Mouse (Mus musculus) myocyte (in vitro differentiated cells): ENCODE data around the gene Gm20403.

Experiments
- CEBPB ChIP-seq: IDR thresholded peaks from 2 replicates; pipeline ENCODE4 v1.6.1; 2011; ENCODE audit warnings: mild to moderate bottlenecking, moderate library complexity; ENCODE audit not compliant: poor library complexity, insufficient read depth, severe bottlenecking
- E2F4 ChIP-seq: IDR thresholded peaks from one replicate; pipeline ENCODE4 v1.6.1; 2011; ENCODE audit warnings: mild to moderate bottlenecking, control low read depth, moderate library complexity; ENCODE audit not compliant: insufficient read depth
- MAX ChIP-seq: IDR thresholded peaks from one replicate; pipeline ENCODE4 v1.6.1; 2011; ENCODE audit warnings: low read depth, mild to moderate bottlenecking, control low read depth
- MYOD1 ChIP-seq, 3 experiments: IDR thresholded peaks; one replicate each; pipeline ENCODE4 v1.6.1; 2011; ENCODE audit warnings: control low read depth in 2 of 3, low read depth in 2 of 3, mild to moderate bottlenecking in 2 of 3, moderate library complexity in 1 of 3; ENCODE audit not compliant: insufficient read length in 2 of 3, control insufficient read depth in 1 of 3
- MYOG ChIP-seq, 3 experiments: IDR thresholded peaks; one replicate each; pipeline ENCODE4 v1.6.1; 2011; ENCODE audit warnings: control low read depth in 2 of 3, low read depth in 2 of 3, mild to moderate bottlenecking in 2 of 3; ENCODE audit not compliant: insufficient read length in 2 of 3, control insufficient read depth in 1 of 3, insufficient read depth in 1 of 3
- POLR2A ChIP-seq: IDR thresholded peaks from one replicate; pipeline ENCODE4 v1.6.1; 2011; ENCODE audit warnings: low read depth, mild to moderate bottlenecking, control low read depth, moderate library complexity; ENCODE audit not compliant: insufficient read length
- POLR2AphosphoS2 ChIP-seq: IDR thresholded peaks from one replicate; pipeline ENCODE4 v1.6.1; 2011; ENCODE audit warnings: low read depth, control low read depth; ENCODE audit not compliant: insufficient read length
- SRF ChIP-seq: IDR thresholded peaks from one replicate; pipeline ENCODE4 v1.6.1; 2011; ENCODE audit warnings: low read depth; ENCODE audit not compliant: control insufficient read depth, insufficient read length
- TCF12 ChIP-seq: IDR thresholded peaks from one replicate; pipeline ENCODE4 v1.6.1; 2011; ENCODE audit warnings: mild to moderate bottlenecking, control low read depth; ENCODE audit not compliant: poor library complexity, insufficient read depth, severe bottlenecking
- USF1 ChIP-seq: IDR thresholded peaks from one replicate; pipeline ENCODE4 v1.6.1; 2011; ENCODE audit warnings: low read depth, mild to moderate bottlenecking, control low read depth, moderate library complexity

DNA sequence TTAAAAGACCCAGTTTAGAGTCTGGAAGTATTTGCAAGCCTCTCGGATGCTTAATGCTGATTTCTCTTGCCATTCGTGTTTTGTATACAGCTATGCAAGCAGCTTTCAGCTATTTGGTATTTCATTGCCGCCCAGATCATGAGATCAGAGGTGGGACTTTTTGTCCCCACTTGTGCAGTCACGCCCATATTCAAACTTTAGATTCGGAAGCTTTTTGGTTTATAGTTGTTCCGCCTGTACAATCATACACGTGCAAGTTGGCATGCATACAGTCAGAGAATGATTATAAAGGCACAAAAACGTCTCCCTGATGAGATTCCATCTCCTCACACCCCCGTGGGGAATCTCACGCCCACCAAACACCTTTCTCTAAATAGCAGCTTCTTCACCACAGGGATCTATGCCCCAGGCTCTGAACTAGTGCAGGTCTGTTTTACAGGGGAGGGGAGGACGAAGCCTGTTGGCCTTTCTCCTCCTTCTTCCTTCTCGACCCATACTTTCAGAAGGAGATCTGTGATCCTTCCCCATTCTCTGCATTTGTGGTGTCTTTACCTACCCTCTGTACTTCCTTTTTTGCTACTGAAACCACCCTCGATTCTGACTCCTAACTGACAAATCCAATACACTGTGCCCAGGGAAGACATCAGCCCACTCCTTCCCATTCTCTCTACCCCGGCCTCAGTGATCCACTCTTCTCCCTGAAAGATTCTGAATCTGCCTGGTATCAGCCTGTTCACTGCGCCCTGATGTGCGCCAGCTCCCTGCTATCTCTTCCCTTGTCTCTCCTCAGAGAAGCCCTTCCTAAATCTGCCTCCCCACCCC, 7.1 kb upstream of the Gm20403 start:
- TF ChIP-seq POLR2AphosphoS2 (no peak), POLR2A (no peak), E2F4 (no peak), USF1 (no peak), MYOD1 (IDR thresholded peaks at IDR 0.05; ENCODE audit: control insufficient read depth in 1 of 3, insufficient read length in 2 of 3, low read depth in 2 of 3) (no peak), MYOG (IDR thresholded peaks at IDR 0.05; ENCODE audit: control insufficient read depth in 1 of 3, insufficient read depth in 1 of 3, insufficient read length in 2 of 3, low read depth in 2 of 3) (no peak), SRF (no peak), TCF12 (no peak), MAX (no peak), CEBPB (no peak)
